Mouse (Mus musculus): ENCODE results near the gene Slc4a8.

Slc4a8 gene

DNA sequence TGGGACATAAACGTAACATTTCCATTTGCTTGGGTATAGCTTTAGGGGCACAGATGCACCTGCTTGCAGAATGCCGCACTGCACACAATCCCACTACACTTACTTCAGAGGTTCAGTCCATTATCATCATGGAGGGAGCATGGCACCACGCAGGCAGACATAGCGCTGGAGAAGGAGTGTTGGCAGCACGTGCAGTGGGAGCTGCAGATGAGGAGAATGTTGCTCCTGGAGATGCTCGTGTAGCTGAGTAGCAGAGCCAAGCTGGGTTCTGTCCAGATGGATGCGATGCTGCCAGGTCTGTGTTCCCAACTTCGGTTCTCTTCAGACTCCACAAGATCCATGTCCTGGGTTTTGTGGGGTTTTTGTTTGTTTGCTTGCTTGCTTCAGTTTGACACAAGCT, 64.5 kb downstream of the Slc4a8 start:
- TF ChIP-seq GATA4 (IDR thresholded peaks at IDR 0.05; ENCODE audit: insufficient replicate concordance, low read length), result no peak

DNA sequence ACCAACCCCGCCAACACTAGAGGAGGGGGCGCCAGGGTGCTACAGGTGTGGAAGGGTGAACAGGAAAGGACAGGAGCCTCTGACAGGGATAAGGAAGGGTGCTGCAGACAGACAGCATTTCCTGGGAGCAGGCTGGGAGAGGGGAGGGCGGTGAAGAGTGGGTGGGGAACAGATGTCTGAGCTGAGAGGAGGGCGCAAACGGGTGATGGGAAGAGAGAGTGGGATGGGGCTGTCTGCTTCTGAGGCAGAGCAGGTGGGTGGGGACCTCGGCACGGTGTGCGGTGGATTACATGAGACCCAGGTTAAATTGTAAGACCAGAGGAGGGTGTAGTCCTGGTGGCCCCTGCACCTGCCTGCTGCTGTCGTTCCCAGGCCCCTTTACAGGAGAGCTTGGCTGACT, 68.2 kb downstream of the Slc4a8 start:
- no peak for TF ChIP-seq GATA4 (IDR thresholded peaks at IDR 0.05; ENCODE audit: insufficient replicate concordance, low read length)

DNA sequence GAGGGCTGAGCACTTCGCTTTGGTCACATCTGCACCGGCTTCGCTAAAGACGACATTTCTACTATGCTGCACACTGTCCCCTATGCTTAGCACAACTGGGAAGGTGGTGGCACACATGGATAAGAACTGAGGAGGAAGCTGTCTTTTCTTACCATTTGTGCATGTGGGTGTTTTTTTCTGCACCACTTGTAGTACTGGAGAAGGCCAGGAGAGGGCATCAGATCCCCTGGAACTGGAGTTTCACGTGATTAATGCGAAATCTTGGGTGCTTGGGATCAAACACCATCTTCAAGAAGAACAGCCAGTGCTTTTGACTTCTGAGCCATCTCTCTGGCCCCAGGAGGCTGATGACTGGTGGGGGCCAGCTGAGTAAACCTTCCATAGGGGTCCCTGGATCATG, 69.1 kb downstream of the Slc4a8 start:
- TF ChIP-seq GATA4 (IDR thresholded peaks at IDR 0.05; ENCODE audit: insufficient replicate concordance, low read length), result no peak

DNA sequence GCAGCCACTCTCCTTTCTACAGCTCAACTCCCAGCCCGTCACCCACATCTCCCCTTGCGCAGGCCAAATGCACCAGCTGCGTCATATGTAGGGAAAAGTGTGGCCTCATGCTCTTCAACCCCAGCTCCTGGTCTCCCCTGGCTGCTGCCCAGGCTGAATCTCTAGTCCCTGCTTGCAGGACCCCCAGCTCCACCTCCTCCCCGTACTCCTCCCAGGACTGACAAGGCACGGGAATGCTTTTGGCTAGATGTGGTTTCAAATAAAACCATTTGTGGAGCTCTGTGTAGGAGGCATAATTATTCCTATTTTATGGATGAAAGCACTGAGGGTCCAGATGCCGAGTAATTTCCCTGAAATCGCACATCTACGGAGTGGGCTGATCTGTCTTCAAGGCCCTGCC, 70.6 kb downstream of the Slc4a8 start:
- no peak for TF ChIP-seq GATA4 (IDR thresholded peaks at IDR 0.05; ENCODE audit: insufficient replicate concordance, low read length)

DNA sequence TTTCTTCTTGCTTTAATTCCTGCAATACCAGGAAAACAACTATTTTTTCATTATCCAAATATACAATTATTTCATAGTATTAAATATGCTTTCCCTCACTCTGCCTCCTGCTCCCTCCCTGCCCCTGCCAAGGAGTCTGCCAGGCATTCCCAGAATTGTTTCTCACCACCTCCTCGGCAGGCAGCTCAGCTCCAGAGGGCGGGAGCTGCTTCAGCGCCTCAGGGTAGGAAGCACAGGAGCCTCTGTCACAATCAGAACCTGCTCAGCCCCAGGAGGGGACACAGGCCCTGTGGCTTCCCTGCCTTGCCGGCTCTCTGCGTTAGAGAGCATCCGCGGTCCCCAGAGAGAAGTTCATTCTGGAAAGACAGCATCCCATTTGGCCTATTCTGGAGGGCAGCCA, 71.2 kb downstream of the Slc4a8 start:
- no peak for TF ChIP-seq GATA4 (IDR thresholded peaks at IDR 0.05; ENCODE audit: insufficient replicate concordance, low read length)

DNA sequence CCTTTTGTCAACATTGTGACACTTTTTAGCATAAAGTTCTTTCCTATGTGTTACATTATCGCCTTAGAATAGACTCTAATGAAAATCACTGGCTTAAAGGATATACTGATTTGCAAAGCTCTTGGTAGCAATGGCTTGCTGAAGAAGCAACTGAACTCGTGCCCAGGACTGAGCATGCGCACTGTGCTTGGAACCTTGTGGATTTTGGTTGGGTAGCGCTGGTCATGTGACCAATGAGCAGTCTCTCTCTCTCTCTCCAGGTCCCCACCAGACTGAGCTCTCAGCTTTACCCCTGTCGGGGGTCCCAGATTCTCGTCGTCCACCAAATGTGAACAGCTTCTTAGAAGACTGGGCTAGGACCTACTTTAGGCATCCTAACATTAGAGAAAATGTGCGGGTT, 75.2 kb downstream of the Slc4a8 start:
- TF ChIP-seq GATA4 (IDR thresholded peaks at IDR 0.05; ENCODE audit: insufficient replicate concordance, low read length), result no peak

DNA sequence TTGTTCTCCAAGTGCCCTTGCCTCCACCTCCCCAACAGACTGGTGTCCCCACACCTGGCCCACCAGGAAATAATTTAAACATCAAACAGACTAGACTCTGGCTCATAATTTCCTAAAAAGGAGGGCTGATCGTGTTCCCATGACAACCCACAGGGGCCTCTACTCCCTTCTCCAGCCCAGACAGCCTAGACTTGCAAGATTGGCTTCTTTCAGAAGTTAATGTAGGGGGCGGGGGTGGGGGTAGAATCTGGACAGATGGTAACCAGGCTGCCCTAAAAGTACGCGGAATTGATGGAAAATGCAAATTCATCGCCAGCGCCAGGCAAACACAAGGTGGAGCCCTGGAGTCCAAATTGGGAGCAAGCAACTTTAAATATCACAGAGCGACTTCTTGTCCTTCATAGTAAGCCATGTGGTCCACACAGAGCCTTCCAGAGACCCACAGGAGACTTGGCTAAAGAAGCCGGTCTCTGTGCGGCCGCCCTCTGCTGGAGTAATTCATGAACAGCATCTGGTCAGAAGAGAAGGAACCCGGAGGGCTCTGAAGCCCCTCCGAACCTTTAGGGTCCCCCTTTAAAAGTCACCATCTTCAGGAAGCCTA, 77.2 kb downstream of the Slc4a8 start:
- TF ChIP-seq GATA4 (IDR thresholded peaks at IDR 0.05; ENCODE audit: insufficient replicate concordance, low read length), result no peak

DNA sequence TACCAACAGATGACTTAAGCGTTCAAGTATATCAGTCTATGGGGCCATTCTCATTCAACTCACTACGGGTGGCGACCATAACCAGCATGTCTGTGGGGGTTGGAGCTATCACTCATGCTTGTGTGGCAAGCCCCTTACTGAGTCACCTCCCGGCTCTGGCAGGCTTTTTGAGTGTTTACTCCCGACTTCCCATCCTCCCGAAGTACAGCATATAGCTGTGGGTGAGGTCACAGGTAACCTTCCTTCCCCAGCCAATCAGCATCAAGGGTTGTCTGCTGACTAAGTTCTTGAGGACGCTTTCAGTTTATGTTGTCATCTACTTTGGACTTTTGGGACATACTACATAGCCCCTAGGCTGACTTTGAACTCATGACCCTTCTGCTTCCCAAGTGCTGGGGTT, 82.8 kb downstream of the Slc4a8 start:
- TF ChIP-seq GATA4 (IDR thresholded peaks at IDR 0.05; ENCODE audit: insufficient replicate concordance, low read length), result no peak

DNA sequence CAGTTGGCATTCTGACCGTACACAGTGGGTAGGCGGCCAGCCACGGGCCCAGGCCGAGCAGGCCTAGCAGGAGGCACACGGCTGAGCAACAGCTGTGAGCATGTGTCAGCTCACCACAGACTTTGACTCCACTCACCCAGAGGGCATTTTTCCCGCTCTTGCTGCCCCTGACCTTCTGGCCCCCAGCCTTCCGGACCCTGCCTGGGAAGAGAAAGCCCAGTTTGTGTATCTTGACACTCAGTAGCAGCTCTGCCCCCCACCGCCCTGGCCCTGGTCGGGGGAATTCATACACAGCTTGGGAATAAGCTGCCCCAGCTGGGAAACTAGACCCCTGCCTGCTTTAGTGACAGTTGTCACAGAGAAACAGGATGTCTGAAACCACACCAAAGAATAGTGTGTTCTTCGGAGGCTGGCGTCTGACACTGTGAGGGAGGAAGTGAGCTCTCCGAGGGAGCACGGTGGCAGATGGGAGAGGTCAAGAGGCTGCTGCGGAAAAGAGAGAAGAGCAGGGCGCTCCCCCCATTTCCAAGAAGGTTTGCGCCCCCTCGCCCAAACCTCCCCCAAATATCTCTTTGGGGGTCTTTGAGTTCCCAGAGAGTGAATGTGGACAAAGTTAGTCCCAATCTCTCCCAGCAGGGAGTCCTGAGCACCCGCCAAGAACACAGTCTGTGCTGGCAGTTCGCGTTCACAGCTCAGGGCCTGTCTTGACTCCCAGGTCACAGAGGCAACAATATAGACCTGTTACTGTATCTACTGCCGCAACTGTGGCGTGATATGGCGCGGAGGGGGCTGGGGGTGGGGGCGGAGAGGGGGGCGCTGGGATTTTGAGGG, 83.7 kb downstream of the Slc4a8 start:
- TF ChIP-seq GATA4 (IDR thresholded peaks at IDR 0.05; ENCODE audit: insufficient replicate concordance, low read length), result no peak

DNA sequence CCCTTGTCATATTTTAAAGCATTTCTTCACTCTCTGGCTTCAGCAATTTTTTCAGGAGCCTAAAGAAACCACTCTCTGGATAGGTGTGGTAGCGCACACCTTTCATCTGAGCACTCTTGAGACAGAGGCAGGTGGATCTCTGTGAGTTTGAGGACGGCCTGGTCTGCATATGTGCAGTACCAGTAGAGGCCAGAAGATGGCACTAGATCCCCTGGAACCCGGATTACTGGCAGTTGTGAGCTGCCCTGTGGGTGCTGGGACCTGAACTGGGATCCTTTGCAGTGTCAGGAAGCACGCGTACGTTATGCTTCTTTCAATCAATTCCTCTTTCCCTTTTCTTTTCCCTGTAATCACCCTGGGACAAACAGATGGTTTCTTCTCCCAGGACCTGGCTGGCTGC, 85.6 kb downstream of the Slc4a8 start:
- TF ChIP-seq GATA4 (IDR thresholded peaks at IDR 0.05; ENCODE audit: insufficient replicate concordance, low read length), result no peak

DNA sequence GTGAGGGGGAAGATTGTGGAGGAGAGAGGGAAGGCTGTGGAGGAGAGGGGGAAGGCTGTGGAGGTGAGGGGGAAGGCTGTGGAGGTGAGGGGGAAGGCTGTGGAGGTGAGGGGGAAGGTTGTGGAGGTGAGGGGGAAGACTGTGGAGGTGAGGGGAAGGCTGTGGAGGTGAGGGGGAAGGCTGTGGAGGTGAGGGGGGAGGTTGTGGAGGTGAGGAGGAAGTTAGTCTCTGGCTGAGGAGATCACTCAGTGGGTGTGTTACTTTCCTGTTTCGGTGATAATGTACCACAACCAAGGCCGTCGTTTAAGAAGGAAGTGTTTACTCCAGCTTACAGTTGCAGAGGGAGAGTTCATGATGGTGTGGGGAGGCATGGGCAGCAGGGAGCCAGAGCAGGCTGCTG, 96.0 kb downstream of the Slc4a8 start:
- no peak for TF ChIP-seq GATA4 (IDR thresholded peaks at IDR 0.05; ENCODE audit: insufficient replicate concordance, low read length)

DNA sequence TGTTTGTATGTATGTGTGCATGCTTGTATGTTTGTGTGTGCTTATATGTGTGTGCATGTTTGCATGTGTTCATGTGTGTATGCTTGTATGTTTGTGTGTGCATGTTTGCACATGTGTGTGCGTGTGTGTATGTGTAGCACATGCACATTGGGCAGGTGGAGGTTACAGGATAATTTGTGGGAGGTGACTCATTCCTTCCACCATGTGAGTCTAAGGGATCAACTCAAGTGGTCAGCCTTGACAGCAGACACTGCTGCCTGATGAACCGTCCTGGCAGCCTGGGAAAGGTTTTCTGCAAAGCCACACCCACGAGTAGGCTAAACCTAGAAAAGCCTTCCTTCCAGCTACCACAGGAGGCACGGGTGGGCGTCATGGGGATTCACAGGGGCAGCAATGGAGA, 99.3 kb downstream of the Slc4a8 start:
- no peak for TF ChIP-seq GATA4 (IDR thresholded peaks at IDR 0.05; ENCODE audit: insufficient replicate concordance, low read length)

DNA sequence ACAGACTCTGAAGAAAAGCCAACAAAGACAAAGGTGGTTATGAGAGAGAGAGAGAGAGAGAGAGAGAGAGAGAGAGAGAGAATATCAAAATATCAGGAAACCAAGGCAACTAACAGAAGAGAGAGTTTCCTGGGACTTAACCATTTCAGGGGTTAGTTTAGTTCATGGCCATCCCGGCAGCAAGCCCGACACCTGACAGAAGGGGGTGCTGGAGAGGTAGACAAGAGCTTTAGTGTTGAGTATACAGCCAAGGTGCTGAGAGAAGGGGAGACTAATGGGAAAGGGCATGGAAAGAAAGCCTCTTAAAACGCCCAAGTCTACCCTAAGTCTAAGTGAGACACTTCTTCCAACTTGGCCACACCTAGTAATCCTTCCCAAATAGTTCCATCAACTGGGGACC, 104.0 kb downstream of the Slc4a8 start:
- no peak for TF ChIP-seq GATA4 (IDR thresholded peaks at IDR 0.05; ENCODE audit: insufficient replicate concordance, low read length)

DNA sequence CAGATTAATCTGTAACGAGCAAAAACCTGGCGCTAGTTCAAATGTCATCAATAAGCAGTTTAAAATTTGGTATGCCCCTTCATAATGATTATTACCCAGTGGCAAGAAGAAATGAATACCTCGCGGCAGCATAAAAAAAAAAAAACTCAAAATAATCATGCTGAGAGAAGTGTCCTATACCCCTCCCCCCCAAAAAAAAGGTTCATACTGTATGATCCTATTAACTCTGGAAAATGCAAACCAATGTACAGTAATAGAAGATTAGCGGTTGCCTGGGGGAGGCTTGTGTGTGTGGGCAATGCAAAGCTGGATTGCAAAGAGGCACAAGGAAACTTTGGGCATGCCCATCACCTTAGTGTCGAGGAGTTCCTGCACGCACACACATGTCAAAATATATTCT, 108.0 kb downstream of the Slc4a8 start, which contains the start of gene Scn8a:
TSS of gene Scn8a (plus strand) at position 301 of the 400 bp plus-strand sequence.
- no peak for TF ChIP-seq GATA4 (IDR thresholded peaks at IDR 0.05; ENCODE audit: insufficient replicate concordance, low read length)

DNA sequence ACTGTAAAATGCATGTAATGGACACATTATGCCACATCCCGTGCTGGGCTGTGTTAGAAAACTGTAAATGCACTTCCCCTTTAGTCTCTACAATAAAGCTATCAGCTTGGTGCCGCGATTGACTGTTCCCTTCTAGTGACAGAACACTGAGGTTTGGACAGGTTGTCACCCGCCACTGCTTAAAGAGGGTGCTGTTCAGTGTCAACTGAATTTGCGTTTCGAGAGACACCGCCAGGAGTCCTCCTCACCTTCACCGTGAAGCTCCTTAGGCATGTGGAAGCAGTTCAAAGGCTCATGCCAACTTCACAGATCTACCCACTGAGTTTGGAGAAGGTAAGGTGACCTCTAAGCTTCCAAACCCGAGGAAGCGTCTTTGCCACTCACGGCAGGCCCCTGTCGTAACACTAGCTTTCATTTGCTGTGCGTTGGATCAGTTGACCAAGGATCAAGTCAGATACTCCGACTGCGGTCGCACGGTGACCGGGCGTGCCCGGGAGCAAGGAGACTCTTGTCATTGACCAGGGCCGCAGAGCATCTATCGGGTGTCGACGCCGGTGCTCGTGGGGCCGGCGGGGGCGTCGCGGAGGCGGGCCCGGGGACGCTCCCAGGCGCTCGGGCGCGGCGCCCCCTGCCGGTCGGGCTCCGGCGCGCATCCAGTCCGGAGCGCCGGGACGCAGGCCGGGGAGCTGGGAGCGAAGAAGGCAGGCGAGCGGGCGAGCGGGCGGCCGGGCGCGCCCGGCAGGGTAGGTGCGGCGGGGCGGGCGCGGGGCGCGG, 108.6 kb downstream of the Slc4a8 start:
- no peak for TF ChIP-seq GATA4 (IDR thresholded peaks at IDR 0.05; ENCODE audit: insufficient replicate concordance, low read length)

DNA sequence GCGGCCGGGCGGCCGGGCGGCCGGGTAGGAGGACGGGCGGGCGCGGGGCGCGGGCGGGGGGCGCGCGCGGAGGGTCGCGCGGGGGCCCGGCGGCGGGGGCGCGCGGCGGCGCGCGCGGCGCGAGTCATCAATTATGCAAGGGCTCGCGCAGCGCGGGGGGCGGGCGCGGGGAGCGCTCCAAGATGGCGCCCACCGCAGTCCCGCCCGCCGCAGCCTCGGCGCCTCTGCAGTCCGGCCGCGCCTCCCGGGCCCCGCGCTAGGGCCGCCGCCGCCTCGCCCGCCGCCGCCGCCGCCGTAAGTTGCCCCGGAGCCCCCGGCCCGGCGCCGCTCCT, 109.2 kb downstream of the Slc4a8 start:
- no peak for TF ChIP-seq GATA4 (IDR thresholded peaks at IDR 0.05; ENCODE audit: insufficient replicate concordance, low read length)

Data from liver, adult (tissue).